Mouse (Mus musculus) midbrain, embryonic 13.5 days (tissue): ENCODE results near the gene Olfr519. TPM values are rescaled to one million over a fixed set of nuclear protein-coding genes. Genes with fewer than 3 reads are reported as not detected.

Experiments
- ATAC-seq: fragments of 200-750 bp; cut with Nextera tagmentation; 2 replicates; pipeline ENCODE4 v1.8.0; 2017; ENCODE audit warnings: mild to moderate bottlenecking, moderate TSS enrichment, moderate library complexity
- H3K27ac ChIP-seq: fragments of 300-500 bp; sonication (generic); 2 replicates; pipeline ENCODE4 v1.5.1; 2015; ENCODE audit warnings: inconsistent platforms, mild to moderate bottlenecking, moderate library complexity
- H3K27me3 ChIP-seq: fragments of 300-500 bp; sonication (generic); 2 replicates; pipeline ENCODE4 v1.6.1; 2015; ENCODE audit warnings: mild to moderate bottlenecking, inconsistent platforms
- H3K36me3 ChIP-seq: fragments of 300-500 bp; sonication (generic); 2 replicates; pipeline ENCODE4 v1.6.1; 2015; ENCODE audit warnings: mild to moderate bottlenecking, inconsistent platforms
- H3K4me1 ChIP-seq: fragments of 300-500 bp; sonication (generic); replicated peaks from 2 replicates; pipeline ENCODE4 v1.6.1; 2015; ENCODE audit warnings: inconsistent platforms
- H3K4me2 ChIP-seq: fragments of 300-500 bp; sonication (generic); replicated peaks from 2 replicates; pipeline ENCODE4 v1.6.1; 2015; ENCODE audit warnings: moderate library complexity, mild to moderate bottlenecking, inconsistent platforms
- H3K4me3 ChIP-seq: fragments of 300-500 bp; sonication (generic); replicated peaks from 2 replicates; pipeline ENCODE4 v1.5.1; 2015; ENCODE audit warnings: mild to moderate bottlenecking, inconsistent platforms
- H3K9ac ChIP-seq: fragments of 300-500 bp; sonication (generic); replicated peaks from 2 replicates; pipeline ENCODE4 v1.6.1; 2015; ENCODE audit warnings: mild to moderate bottlenecking, inconsistent platforms
- H3K9me3 ChIP-seq: fragments of 300-500 bp; sonication (generic); 2 replicates; pipeline ENCODE4 v1.6.1; 2016; ENCODE audit warnings: mild to moderate bottlenecking, inconsistent platforms
- WGBS: fragments of 180-500 bp; shearing (Covaris S2); methylation state at CpG from one replicate; pipeline ENCODE4 v1.1.7; 2015; 5-methylcytosine and 5-hydroxymethylcytosine counted together
- polyA plus RNA-seq: library from polyadenylated mRNA; unstranded; fragments of >200 nt; fragmentation: Nextera tagmentation; extraction: Ambion mirVana; gene quantifications from 2 replicates; pipeline ENCODE4 v1.2.1, GENCODE M21; 2015

Gene Olfr519
- polyA plus RNA-seq, 1 experiment from 2014 or later: not detected

GRCm38 (mm10) chr7:108884906-108885305 lies 9.3 kb downstream of the Olfr519 start, which contains the start of gene Olfr518:
Gene Olfr518 (minus strand): TSS chr7:108885006.
- no peaks in the 10 kb centered on the region for H3K27me3 ChIP-seq
- no peak for ATAC-seq
- no peak within 1 kb of the TSS for H3K4me2 ChIP-seq
- no peaks in the 10 kb centered on the region for H3K4me1 ChIP-seq
- no peak within 1 kb of the TSS for H3K9ac ChIP-seq
- 81% methylated on average over 4 of the region's 4 CpGs for WGBS
- H3K36me3 ChIP-seq: no peaks in the 10 kb centered on the region
- H3K27ac ChIP-seq: no peak within 1 kb of the TSS
- H3K9me3 ChIP-seq: no peaks in the 10 kb centered on the region
- H3K4me3 ChIP-seq: no peak within 1 kb of the TSS

GRCm38 (mm10) chr7:108872279-108872678 lies 21.9 kb downstream of the Olfr519 start, which contains the start of gene Olfr517:
Gene Olfr517 (minus strand): TSS chr7:108872379.
- no peak within 1 kb of the TSS for H3K4me2 ChIP-seq
- no peak within 1 kb of the TSS for H3K9ac ChIP-seq
- no peaks in the 10 kb centered on the region for H3K27me3 ChIP-seq
- ATAC-seq: no peak
- H3K27ac ChIP-seq: no peak within 1 kb of the TSS
- no peak within 1 kb of the TSS for H3K4me3 ChIP-seq
- no peaks in the 10 kb centered on the region for H3K36me3 ChIP-seq
- no peaks in the 10 kb centered on the region for H3K4me1 ChIP-seq
- 69% methylated on average over 2 of the region's 2 CpGs for WGBS
- no peaks in the 10 kb centered on the region for H3K9me3 ChIP-seq

DNA sequence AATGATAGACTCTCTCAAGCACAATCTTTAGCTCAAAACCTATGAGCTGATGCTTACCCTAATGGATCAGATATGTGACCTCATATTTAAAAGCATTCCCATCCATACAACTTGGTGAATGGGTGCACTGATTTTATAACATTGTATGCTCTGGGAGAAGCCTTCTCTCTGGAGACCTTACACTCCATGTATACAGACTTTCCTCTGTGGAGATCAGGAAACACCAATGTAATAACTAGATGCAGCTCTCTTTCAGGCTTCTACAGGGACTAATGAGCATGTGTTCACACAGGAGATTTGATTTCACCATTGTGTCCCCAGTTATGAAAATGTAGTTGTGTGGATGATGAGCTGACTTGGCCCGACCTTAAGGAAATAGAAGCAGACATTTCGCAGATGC lies 43.8 kb downstream of the Olfr519 start, which contains the start of gene Olfr516:
Gene Olfr516, minus strand, starts transcription at position 101 of the 400 bp plus-strand sequence.
- Histone ChIP-seq H3K4me2 (no peak within 1 kb of the TSS), H3K27me3 (no peaks in the 10 kb centered on the region), H3K4me3 (no peak within 1 kb of the TSS), H3K9ac (no peak within 1 kb of the TSS), H3K36me3 (no peaks in the 10 kb centered on the region), H3K4me1 (no peaks in the 10 kb centered on the region), H3K9me3 (no peaks in the 10 kb centered on the region), H3K27ac (no peak within 1 kb of the TSS)
- 90% methylated on average over 2 of the region's 2 CpGs for WGBS
- ATAC-seq: no peak

Other genes starting within 250 kb of the Olfr519 start
- not detected in 2 replicates for gene Olfr509, start 242.5 kb downstream of the Olfr519 start, polyA plus RNA-seq
- not detected in 2 replicates for gene Olfr510, start 228.0 kb downstream of the Olfr519 start, polyA plus RNA-seq
- not detected in 2 replicates for gene Olfr512, start 181.1 kb downstream of the Olfr519 start, polyA plus RNA-seq
- gene Olfr513, start 143.4 kb downstream of the Olfr519 start, polyA plus RNA-seq: not detected in 2 replicates
- not detected in 2 replicates for gene Olfr514, start 68.4 kb downstream of the Olfr519 start, polyA plus RNA-seq
- not detected in 2 replicates for gene Olfr516, start 43.9 kb downstream of the Olfr519 start, polyA plus RNA-seq
- gene Olfr517, start 22.0 kb downstream of the Olfr519 start, polyA plus RNA-seq: not detected in 2 replicates
- gene Olfr518, start 9.4 kb downstream of the Olfr519 start, polyA plus RNA-seq: not detected in 2 replicates
- not detected in 2 replicates for gene Nlrp10, start 35.8 kb upstream of the Olfr519 start, polyA plus RNA-seq
- 78.2 and 78.7 TPM in 2 replicates for gene Eif3f, start 40.0 kb upstream of the Olfr519 start, polyA plus RNA-seq
- 37.9 and 40.9 TPM in 2 replicates for gene Tub, start 55.9 kb upstream of the Olfr519 start, polyA plus RNA-seq
- 30.6 and 34.0 TPM in 2 replicates for gene Ric3, start 188.9 kb upstream of the Olfr519 start, polyA plus RNA-seq